Mouse (Mus musculus): Measurements from ENCODE around the gene Zc3hav1l.

GRCm38 (mm10) chr6:38304981-38305380 lies 5.9 kb upstream of the Zc3hav1l start:
- TF ChIP-seq CTCF (IDR thresholded peaks at IDR 0.05; ENCODE audit: insufficient read depth, low read depth, low read length), result no peak
- TF ChIP-seq POLR2A (IDR thresholded peaks at IDR 0.05; ENCODE audit: insufficient read depth, low read depth, low read length), result no peak

Data from olfactory bulb, adult 2 months (tissue).